Mouse (Mus musculus): ENCODE results near the gene Egr2. TPM values are rescaled to one million over a fixed set of nuclear protein-coding genes. Genes with fewer than 3 reads are reported as not detected.

The Egr2 gene
- polyA plus RNA-seq, 1 experiment from 2014 or later, result 2.5 TPM

DNA sequence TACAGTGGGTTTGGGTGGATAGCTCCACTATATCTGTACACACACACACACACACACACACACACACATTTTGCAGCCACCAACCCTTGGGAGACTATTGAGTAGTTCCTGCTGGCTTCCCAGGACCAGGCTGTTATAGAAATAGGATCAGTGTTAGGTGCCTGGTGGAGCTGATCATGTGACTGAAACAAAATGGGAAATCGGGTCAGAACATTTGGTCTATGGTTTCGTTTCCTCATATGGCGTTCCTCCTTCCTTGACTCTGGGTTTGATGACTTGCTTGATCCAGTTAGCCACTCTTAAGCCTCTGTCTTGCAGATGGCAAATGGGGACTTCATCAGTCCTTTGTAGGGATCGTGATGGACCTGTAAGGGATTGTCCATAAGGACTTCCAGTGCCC, 44.6 kb downstream of the Egr2 start:
- 93% methylated on average over 4 of the region's 4 CpGs for WGBS
- ATAC-seq (ENCODE audit: insufficient number of reproducible peaks, low FRiP score, low TSS enrichment, low read depth), result no peak
- no peaks in the 10 kb centered on the region for H3K27me3 ChIP-seq

DNA sequence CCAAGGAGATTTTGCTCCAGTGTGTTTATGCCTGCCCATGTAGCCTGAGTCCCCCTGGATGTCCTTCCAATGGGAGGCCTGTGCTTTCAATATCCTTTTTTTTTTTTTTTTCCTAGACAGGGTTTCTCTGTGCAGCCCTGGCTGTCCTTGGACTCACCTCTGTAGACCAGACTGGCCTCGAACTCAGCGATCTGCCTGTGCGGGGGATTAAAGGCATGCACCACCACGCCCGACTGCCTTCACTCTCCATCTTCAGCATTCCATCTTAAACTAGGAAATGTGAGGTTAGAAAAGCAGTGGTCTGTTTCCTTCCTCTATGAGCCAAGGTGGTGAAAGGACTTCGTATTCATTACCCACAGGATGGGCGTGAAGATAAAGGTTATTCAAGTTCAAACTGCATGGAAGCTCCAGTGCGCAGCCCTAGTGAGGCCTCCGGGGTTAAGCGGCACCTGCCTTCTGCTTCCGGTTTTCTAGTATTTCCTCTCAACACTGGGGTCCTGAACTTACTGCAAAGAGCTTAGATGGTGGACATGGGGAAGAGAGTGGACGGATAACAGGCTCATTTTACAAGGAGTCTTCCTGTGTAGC, 46.5 kb downstream of the Egr2 start:
- no peaks in the 10 kb centered on the region for H3K9me3 ChIP-seq
- ATAC-seq (ENCODE audit: insufficient number of reproducible peaks, low FRiP score, low TSS enrichment, low read depth), result no peak
- H3K27ac ChIP-seq, result no peak overlapping the region
- no peak overlapping the region for H3K9ac ChIP-seq
- no peaks in the 10 kb centered on the region for H3K4me1 ChIP-seq
- H3K4me2 ChIP-seq, result no peak overlapping the region
- H3K27me3 ChIP-seq, result no peaks in the 10 kb centered on the region
- WGBS, result 82% methylated on average over 12 of the region's 12 CpGs
- H3K36me3 ChIP-seq, result no peaks in the 10 kb centered on the region
- no peak overlapping the region for H3K4me3 ChIP-seq

More for the DNA sequence above, 44.6 kb downstream of the Egr2 start:
- H3K4me1 ChIP-seq, result no peaks in the 10 kb centered on the region
- no peak overlapping the region for H3K27ac ChIP-seq
- H3K36me3 ChIP-seq, result no peaks in the 10 kb centered on the region
- H3K9me3 ChIP-seq, result no peaks in the 10 kb centered on the region
- H3K9ac ChIP-seq, result no peak overlapping the region
- no peak overlapping the region for H3K4me2 ChIP-seq
- no peak overlapping the region for H3K4me3 ChIP-seq

DNA sequence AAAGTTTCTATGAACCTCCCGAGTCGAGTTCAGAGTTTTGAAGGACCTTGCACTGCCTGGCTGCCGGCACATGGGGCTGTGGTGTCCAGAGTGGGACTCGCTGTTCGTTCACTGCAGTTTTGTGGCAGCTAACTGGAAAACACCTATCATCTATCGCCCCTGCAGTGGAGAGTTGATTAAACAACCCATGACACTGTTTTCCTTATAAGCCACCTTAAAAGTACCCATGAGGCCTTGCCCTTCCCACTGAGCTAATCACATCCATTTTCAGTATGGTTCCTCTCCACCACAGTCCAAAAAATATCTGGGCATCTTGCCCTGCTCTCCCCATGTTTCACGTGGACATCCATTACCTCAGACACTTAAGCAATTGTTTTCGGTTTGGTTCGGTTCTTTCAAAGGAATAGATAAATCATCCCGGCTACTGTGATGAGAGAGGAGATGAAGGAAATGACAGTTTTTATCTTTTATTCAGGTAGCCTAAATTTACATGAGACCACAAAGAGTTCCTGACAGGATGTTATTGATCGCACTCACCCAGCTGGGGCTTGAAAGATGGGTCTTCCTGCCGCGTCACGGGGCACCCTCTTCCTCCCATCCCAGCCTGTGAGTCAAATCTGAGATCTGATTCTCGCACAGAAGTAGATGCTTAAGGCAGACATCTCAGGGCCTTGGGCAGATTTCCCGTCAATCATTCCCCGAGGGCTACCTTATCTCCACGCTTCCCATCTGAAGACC, 50.8 kb downstream of the Egr2 start:
- Histone ChIP-seq H3K4me3 (no peak overlapping the region), H3K27me3 (no peaks in the 10 kb centered on the region), H3K9ac (no peak overlapping the region), H3K9me3 (no peaks in the 10 kb centered on the region), H3K4me2 (no peak overlapping the region), H3K27ac (no peak overlapping the region), H3K4me1 (no peaks in the 10 kb centered on the region), H3K36me3 (no peaks in the 10 kb centered on the region)
- 85% methylated on average over 18 of the region's 18 CpGs for WGBS
- no peak for ATAC-seq (ENCODE audit: insufficient number of reproducible peaks, low FRiP score, low TSS enrichment, low read depth)

Other genes starting within 250 kb of the Egr2 start
- 58.5 and 60.4 TPM in 2 replicates for gene Ado, start 13.5 kb downstream of the Egr2 start, polyA plus RNA-seq (2015; fragmentation: Nextera tagmentation; extraction: Ambion mirVana)